Mouse (Mus musculus): ENCODE data around the gene Castor2. TPM values are rescaled to one million over a fixed set of nuclear protein-coding genes. Genes with fewer than 3 reads are reported as not detected.

The Castor2 gene
- 3.0 TPM for polyA plus RNA-seq (2017; shearing (Covaris generic))

DNA sequence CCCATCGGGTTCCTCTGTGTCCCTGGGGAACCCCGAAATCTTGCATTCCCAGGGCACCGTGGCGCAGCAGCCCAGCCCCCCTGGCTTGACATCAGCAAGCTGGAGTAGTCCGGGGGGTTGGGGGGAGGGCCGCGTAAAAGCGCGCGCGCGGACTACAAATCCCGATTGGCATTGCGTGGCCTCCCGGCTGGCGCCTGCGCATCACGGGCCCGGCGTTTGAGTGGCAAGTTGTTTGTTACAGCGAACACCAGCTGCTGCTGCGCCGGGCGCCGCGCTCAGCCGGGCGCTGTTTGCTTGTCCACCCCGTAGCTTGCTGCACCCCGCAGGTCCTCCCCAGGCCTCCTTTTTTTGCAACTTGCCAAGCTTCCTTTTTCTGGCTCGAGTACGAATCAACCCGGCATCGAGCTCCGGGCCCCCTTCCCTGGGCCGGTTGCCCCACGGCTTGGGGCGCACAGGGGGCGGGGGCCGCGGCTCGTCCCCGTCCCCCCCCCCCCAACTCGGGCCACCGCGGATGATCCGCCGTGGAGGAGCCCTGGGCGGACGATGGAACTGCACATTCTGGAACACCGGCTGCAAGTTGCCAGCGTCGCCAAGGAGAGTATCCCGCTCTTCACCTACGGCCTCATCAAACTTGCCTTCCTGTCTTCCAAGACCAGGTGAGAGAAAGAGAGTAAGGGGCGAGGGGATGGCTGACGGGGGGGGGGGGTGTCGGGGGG is at the start of gene Castor2:
Castor2 (plus strand) TSS at position 216 of the 716 bp plus-strand sequence.

DNA sequence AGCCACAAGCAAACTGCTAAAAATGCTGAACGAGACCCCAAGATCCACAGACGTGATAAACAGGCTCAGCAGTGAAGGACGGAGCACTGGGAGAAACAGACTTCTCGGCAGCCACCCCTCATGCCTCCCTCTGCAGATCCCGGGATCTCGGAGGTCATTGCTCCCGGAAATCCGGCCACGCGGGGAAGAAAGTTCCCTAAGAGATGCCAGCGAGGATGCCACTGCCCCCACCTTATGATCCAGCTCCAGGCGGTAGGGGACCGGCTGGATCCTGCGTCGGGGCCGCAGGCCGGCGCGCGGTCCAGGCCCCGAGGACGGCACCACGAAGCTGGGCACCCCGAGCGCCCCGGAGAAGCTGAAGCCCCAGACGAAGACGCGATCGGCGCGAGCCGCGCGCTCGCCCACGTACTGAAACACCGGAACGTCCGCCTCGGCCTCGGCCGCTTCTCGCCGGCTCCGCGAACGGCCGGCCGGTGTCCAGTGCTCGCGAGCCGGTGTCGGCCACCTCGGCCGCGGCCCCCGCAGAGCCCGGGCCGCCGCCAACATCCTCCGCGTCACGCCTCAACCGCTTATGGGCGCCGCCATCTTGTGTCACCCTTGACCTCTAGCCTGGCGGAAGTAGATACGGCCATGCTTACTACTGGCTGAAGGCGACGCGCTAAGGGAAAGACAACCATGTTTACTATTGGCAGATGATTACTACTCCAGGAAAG is 76.8 kb downstream of the Castor2 start, which contains the start of gene Rcc1l:
Rcc1l (minus strand) TSS at position 606 of the 713 bp plus-strand sequence.

DNA sequence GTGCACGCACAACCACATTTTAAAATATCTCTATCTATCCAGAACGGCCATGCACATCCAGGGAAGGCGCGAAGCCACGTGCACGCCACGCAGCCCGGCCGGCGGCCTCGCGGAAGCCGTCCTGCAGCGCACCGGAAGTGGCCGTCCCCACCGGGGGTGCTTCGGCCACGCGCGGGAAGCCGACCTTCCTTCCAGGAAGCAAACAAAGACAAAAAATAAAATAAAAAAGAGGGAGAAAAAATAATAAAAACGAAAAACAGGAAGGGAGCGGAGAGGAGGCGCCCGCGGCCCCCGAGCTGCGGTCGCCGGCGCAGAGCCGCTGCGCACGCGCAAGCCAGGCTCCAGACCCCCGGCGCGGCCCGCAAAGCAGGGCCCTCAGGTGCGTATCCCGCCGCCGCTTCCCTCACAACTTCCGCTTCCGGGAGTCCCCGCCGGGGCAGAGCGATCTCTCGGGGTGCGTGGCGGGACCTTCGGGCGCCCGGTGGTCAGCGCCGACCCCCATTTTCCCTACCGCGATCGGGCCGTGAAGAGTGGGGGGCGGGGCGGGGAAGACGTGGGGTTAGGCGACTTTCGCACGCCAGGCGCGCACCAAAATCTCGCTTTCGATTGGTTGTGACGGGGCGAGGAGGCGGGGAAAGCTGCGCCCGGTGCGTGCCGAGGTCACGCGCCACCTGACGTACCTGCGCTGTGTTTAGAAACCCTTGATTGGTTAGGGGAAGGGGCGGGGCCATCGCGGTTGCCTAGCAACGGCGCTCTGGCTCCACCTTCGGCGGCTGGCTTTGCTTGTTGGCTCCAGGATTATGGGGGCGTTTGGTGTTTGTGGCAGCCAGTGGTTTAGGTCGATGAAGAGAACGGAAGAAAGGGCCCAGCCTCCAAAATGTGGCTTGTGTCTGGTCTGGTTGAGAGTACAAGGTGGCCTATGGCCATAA is 84.6 kb downstream of the Castor2 start, which contains the start of gene Gtf2ird2:
Gtf2ird2 (plus strand) TSS at position 140 of the 929 bp plus-strand sequence.

Other genes with a start within 250 kb of the Castor2 start
- 15.9 TPM for gene Rcc1l, start 77.1 kb downstream of the Castor2 start, polyA plus RNA-seq (2017; shearing (Covaris generic))
- 7.5 TPM for gene Gtf2ird2, start 84.3 kb downstream of the Castor2 start, polyA plus RNA-seq (2017; shearing (Covaris generic))
- gene Ncf1, start 129.9 kb downstream of the Castor2 start, polyA plus RNA-seq (2017; shearing (Covaris generic)): 3.0 TPM
- gene Gtf2i, start 215.0 kb downstream of the Castor2 start, polyA plus RNA-seq (2017; shearing (Covaris generic)): 228 TPM